Mouse (Mus musculus): Measurements from ENCODE around the gene Hist2h3c2. TPM values are rescaled to one million over a fixed set of nuclear protein-coding genes. Genes with fewer than 3 reads are reported as not detected.

Hist2h3c2 gene
- total and polyA plus RNA-seq, 2 experiments from 2014 or later = 1.6 to 441 TPM

DNA sequence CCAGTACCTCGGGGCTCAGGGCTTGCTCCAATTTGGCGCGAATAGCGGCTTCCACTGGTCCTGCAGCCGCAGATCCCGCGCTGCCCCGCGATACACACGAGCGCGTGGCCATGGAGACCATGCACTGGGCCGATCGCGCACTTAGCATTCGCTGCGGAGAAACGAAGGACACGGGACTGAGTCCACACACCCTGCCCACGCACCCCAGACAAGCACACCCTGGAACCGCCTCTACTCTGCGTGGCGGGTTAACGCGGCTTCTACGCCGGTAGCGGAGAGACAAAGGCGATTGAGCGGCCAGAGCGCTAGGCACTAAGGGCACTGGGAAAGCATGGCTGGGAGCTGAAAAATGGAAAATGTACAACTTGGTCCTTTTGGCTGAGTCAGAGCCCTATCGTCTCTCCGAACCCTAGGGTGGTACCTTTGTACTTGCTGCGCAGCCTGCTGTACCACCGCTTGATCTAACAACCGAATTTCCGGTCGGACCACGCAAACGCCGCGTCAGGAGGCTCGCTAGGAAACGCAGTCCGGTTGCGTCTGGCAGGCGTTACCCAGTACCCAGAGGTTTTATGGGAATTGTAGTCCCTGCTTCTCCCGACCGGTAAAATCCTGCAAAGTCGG, 41.7 kb downstream of the Hist2h3c2 start:
- Histone ChIP-seq H3K4me2 (ENCODE audit: low read depth, low read length) (peak overlapping the region; percentile 66), H3K9me3 (ENCODE audit: low read length) (no peaks in the 10 kb centered on the region), H3K9ac (replicated peaks; ENCODE audit: low read length) (peak overlapping the region; percentile 73), H3K27me3 (ENCODE audit: insufficient read depth, low read length) (no peaks in the 10 kb centered on the region), H3K27ac (peak overlapping the region; percentile 97), H3K4me3 (ENCODE audit: low read length) (peak overlapping the region; percentile 55), H3K36me3 (ENCODE audit: insufficient read depth, low read length) (peaks cover 14% of the 10 kb centered on the region; the same call in 1 of the 2 replicates), H3K4me1 (ENCODE audit: insufficient read depth, low read length) (0 out of 2 replicates have a peak, but pooled peaks cover 8% of the 10 kb centered on the region)
- WGBS = under 1% methylated on average over 50 of the region's 50 CpGs
- peak; percentile 55 for TF ChIP-seq CTCF (IDR thresholded peaks at IDR 0.05; ENCODE audit: low read depth)
- DNase-seq (ENCODE audit: low spot score) = peak; percentile 96
- ATAC-seq = peak; percentile 93

GRCm38 (mm10) chr3:96196437-96197128, 42.3 kb downstream of the Hist2h3c2 start:
- DNase-seq (ENCODE audit: low spot score) (no peak), ATAC-seq (peak; percentile 14; the same call in 1 of the 2 replicates)
- H3K9me3 ChIP-seq (ENCODE audit: low read length) = no peaks in the 10 kb centered on the region
- no peaks in the 10 kb centered on the region for H3K27me3 ChIP-seq (ENCODE audit: insufficient read depth, low read length)
- 0 out of 2 replicates have a peak, but pooled peaks cover 8% of the 10 kb centered on the region for H3K4me1 ChIP-seq (ENCODE audit: insufficient read depth, low read length)
- peak overlapping the region; percentile 97 for H3K27ac ChIP-seq
- H3K36me3 ChIP-seq (ENCODE audit: insufficient read depth, low read length) = peaks cover 14% of the 10 kb centered on the region; the same call in 1 of the 2 replicates
- TF ChIP-seq CTCF (IDR thresholded peaks at IDR 0.05; ENCODE audit: low read depth) = no peak
- peak overlapping the region; percentile 73 for H3K9ac ChIP-seq (replicated peaks; ENCODE audit: low read length)
- peak overlapping the region; percentile 66 for H3K4me2 ChIP-seq (ENCODE audit: low read depth, low read length)
- H3K4me3 ChIP-seq (ENCODE audit: low read length) = peak overlapping the region; percentile 55
- 20% methylated on average over 27 of the region's 27 CpGs for WGBS

DNA sequence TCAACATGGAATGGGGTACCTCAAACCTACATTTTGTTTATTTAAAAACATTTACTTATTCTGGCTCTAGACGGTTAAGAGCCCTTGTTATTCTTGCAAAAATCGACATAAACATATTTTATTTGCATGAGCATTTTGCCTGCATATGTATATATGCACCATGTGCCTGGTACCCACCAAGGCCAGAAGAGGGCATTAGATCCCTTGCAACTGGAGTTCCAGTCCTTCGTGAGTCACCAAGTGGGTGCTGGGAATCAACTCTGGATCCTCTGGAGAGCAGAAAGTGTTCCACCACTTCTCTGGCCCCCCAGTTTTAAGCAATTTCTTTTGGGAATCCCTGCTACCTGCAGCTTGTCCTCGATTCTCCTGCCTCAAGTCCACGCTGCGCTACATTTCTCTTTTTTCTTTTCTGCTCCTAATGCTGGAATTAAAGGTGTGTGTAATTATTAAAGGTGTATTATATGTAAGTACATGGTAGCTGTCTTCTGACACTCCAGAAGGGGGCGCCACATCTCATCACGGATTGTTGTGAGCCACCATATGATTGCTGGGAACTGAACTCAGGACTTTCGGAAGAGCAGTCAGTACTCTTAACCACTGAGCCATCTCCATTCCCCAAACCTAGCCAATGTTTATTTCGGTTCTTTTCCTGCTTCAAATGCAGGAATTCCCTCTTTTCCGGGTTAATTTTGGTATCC, 43.2 kb downstream of the Hist2h3c2 start:
- no peak for ATAC-seq
- no peak overlapping the region for H3K27ac ChIP-seq

DNA sequence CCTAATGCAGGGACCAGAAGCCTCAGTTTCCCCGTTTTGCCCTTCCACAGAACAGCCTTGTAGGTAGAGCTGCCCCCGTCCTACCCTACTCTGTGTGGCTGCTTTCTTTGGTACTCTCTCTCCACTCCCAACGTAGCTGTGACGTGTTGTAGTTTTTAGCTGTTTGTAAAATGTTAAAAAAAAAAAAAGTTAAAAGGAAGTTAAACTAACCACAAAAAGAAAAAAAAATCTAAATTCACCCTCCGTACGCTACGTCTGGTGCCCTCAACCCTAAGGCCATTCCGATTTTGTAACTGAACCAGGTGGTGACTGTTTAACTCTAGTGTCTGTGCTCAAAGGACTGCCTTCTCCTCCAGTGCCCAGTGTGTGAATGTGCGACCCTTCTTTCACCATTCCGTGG, 44.0 kb downstream of the Hist2h3c2 start:
- no peak for DNase-seq (ENCODE audit: low spot score)

More for the DNA sequence above, 43.2 kb downstream of the Hist2h3c2 start:
- no peaks in the 10 kb centered on the region for H3K27me3 ChIP-seq (ENCODE audit: insufficient read depth, low read length)
- H3K4me2 ChIP-seq (ENCODE audit: low read depth, low read length) = peak overlapping the region; percentile 66; the same call in 1 of the 2 replicates
- H3K4me1 ChIP-seq (ENCODE audit: insufficient read depth, low read length) = 0 out of 2 replicates have a peak, but pooled peaks cover 8% of the 10 kb centered on the region
- peak; percentile 34; the same call in 1 of the 2 replicates for TF ChIP-seq CTCF (IDR thresholded peaks at IDR 0.05; ENCODE audit: low read depth)
- no peak overlapping the region for H3K4me3 ChIP-seq (ENCODE audit: low read length)
- peaks cover 22% of the 10 kb centered on the region; the same call in 1 of the 2 replicates for H3K36me3 ChIP-seq (ENCODE audit: insufficient read depth, low read length)
- H3K9me3 ChIP-seq (ENCODE audit: low read length) = no peaks in the 10 kb centered on the region
- no peak for DNase-seq (ENCODE audit: low spot score)
- WGBS = 93% methylated on average over 11 of the region's 11 CpGs
- H3K9ac ChIP-seq (replicated peaks; ENCODE audit: low read length) = no peak overlapping the region

GRCm38 (mm10) chr3:96192977-96193376, 46.0 kb downstream of the Hist2h3c2 start:
- WGBS = 67% methylated on average over 12 of the region's 12 CpGs
- Histone ChIP-seq H3K9me3 (ENCODE audit: low read length) (no peaks in the 10 kb centered on the region), H3K4me2 (ENCODE audit: low read depth, low read length) (no peak overlapping the region), H3K4me1 (ENCODE audit: insufficient read depth, low read length) (0 out of 2 replicates have a peak, but pooled peaks cover 8% of the 10 kb centered on the region), H3K27me3 (ENCODE audit: insufficient read depth, low read length) (no peaks in the 10 kb centered on the region), H3K36me3 (ENCODE audit: insufficient read depth, low read length) (peaks cover 38% of the 10 kb centered on the region; the same call in 1 of the 2 replicates), H3K27ac (no peak overlapping the region), H3K4me3 (ENCODE audit: low read length) (no peak overlapping the region), H3K9ac (replicated peaks; ENCODE audit: low read length) (no peak overlapping the region)
- ATAC-seq (no peak), DNase-seq (ENCODE audit: low spot score) (no peak)
- no peak for TF ChIP-seq CTCF (IDR thresholded peaks at IDR 0.05; ENCODE audit: low read depth)

More for the DNA sequence above, 44.0 kb downstream of the Hist2h3c2 start:
- no peak for ATAC-seq
- no peak overlapping the region for H3K4me3 ChIP-seq (ENCODE audit: low read length)
- peaks cover 29% of the 10 kb centered on the region; the same call in 1 of the 2 replicates for H3K36me3 ChIP-seq (ENCODE audit: insufficient read depth, low read length)
- H3K27ac ChIP-seq = no peak overlapping the region
- H3K27me3 ChIP-seq (ENCODE audit: insufficient read depth, low read length) = no peaks in the 10 kb centered on the region
- 0 out of 2 replicates have a peak, but pooled peaks cover 8% of the 10 kb centered on the region for H3K4me1 ChIP-seq (ENCODE audit: insufficient read depth, low read length)
- H3K9ac ChIP-seq (replicated peaks; ENCODE audit: low read length) = no peak overlapping the region
- H3K9me3 ChIP-seq (ENCODE audit: low read length) = no peaks in the 10 kb centered on the region
- 89% methylated on average over 10 of the region's 10 CpGs for whole genome bisulfite sequencing
- H3K4me2 ChIP-seq (ENCODE audit: low read depth, low read length) = no peak overlapping the region
- no peak for TF ChIP-seq CTCF (IDR thresholded peaks at IDR 0.05; ENCODE audit: low read depth)

Small RNA genes within 50 kb of the gene (microRNA-seq; reads per million reads assigned to microRNA genes)
- gene Gm44492 (0 reads per million in 2 experiments), gene Gm47311 (0 reads per million in 2 experiments), gene Gm47313 (0 reads per million in 2 experiments)

Other genes starting within 250 kb of the Hist2h3c2 start
- 45.5 and 57.8 TPM in 2 replicates for gene Plekho1, start 243.1 kb downstream of the Hist2h3c2 start, total RNA-seq (2014; rRNA removed)
- 37.9 and 39.0 TPM in 2 replicates for gene Plekho1, start 243.1 kb downstream of the Hist2h3c2 start, polyA plus RNA-seq (2015; fragmentation: Nextera tagmentation; extraction: Ambion mirVana)
- 22.1 and 24.9 TPM in 2 replicates for gene Vps45, start 180.7 kb downstream of the Hist2h3c2 start, total RNA-seq (2014; rRNA removed)
- 59.3 and 61.8 TPM in 2 replicates for gene Vps45, start 180.7 kb downstream of the Hist2h3c2 start, polyA plus RNA-seq (2015; fragmentation: Nextera tagmentation; extraction: Ambion mirVana)
- gene Otud7b, start 134.6 kb downstream of the Hist2h3c2 start, total RNA-seq (2014; rRNA removed) = 10.1 and 23.6 TPM in 2 replicates
- gene Otud7b, start 134.6 kb downstream of the Hist2h3c2 start, polyA plus RNA-seq (2015; fragmentation: Nextera tagmentation; extraction: Ambion mirVana) = 9.0 and 11.7 TPM in 2 replicates
- gene Mtmr11, start 77.1 kb downstream of the Hist2h3c2 start, total RNA-seq (2014; rRNA removed) = 11.0 and 11.7 TPM in 2 replicates
- 11.4 and 14.0 TPM in 2 replicates for gene Mtmr11, start 77.1 kb downstream of the Hist2h3c2 start, polyA plus RNA-seq (2015; fragmentation: Nextera tagmentation; extraction: Ambion mirVana)
- gene Sf3b4, start 66.8 kb downstream of the Hist2h3c2 start, total RNA-seq (2014; rRNA removed) = 67.7 and 94.8 TPM in 2 replicates
- gene Sf3b4, start 66.8 kb downstream of the Hist2h3c2 start, polyA plus RNA-seq (2015; fragmentation: Nextera tagmentation; extraction: Ambion mirVana) = 134 and 144 TPM in 2 replicates
- gene Sv2a, start 58.0 kb downstream of the Hist2h3c2 start, total RNA-seq (2014; rRNA removed) = 133 and 136 TPM in 2 replicates
- 138 and 151 TPM in 2 replicates for gene Sv2a, start 58.0 kb downstream of the Hist2h3c2 start, polyA plus RNA-seq (2015; fragmentation: Nextera tagmentation; extraction: Ambion mirVana)
- gene Bola1, start 19.4 kb downstream of the Hist2h3c2 start, total RNA-seq (2014; rRNA removed) = 40.4 and 42.9 TPM in 2 replicates
- 62.1 and 63.0 TPM in 2 replicates for gene Bola1, start 19.4 kb downstream of the Hist2h3c2 start, polyA plus RNA-seq (2015; fragmentation: Nextera tagmentation; extraction: Ambion mirVana)
- 74.8 and 161 TPM in 2 replicates for gene Hist2h2ab, start 19.3 kb downstream of the Hist2h3c2 start, total RNA-seq (2014; rRNA removed)
- not detected in 2 replicates for gene Hist2h2ab, start 19.3 kb downstream of the Hist2h3c2 start, polyA plus RNA-seq (2015; fragmentation: Nextera tagmentation; extraction: Ambion mirVana)
- 718 and 726 TPM in 2 replicates for gene Hist2h2ac, start 18.2 kb downstream of the Hist2h3c2 start, total RNA-seq (2014; rRNA removed)
- gene Hist2h2ac, start 18.2 kb downstream of the Hist2h3c2 start, polyA plus RNA-seq (2015; fragmentation: Nextera tagmentation; extraction: Ambion mirVana) = 3.6 and 3.9 TPM in 2 replicates
- 10.1 and 15.4 TPM in 2 replicates for gene Hist2h2be, start 18.0 kb downstream of the Hist2h3c2 start, total RNA-seq (2014; rRNA removed)
- 4.0 and 4.1 TPM in 2 replicates for gene Hist2h2be, start 18.0 kb downstream of the Hist2h3c2 start, polyA plus RNA-seq (2015; fragmentation: Nextera tagmentation; extraction: Ambion mirVana)
- gene Hist2h2aa2, start 1.1 kb upstream of the Hist2h3c2 start, total RNA-seq (2014; rRNA removed) = 1,755 and 2,054 TPM in 2 replicates
- 52.1 and 62.1 TPM in 2 replicates for gene Hist2h2aa2, start 1.1 kb upstream of the Hist2h3c2 start, polyA plus RNA-seq (2015; fragmentation: Nextera tagmentation; extraction: Ambion mirVana)
- gene Hist2h2aa1, start 6.4 kb upstream of the Hist2h3c2 start, total RNA-seq (2014; rRNA removed) = 1,894 and 2,680 TPM in 2 replicates
- 24.4 and 25.0 TPM in 2 replicates for gene Hist2h2aa1, start 6.4 kb upstream of the Hist2h3c2 start, polyA plus RNA-seq (2015; fragmentation: Nextera tagmentation; extraction: Ambion mirVana)
- gene Hist2h3c1, start 7.6 kb upstream of the Hist2h3c2 start, total RNA-seq (2014; rRNA removed) = not detected in 2 replicates
- 0.16 TPM in 1 of 2 replicates, not detected in the other for gene Hist2h3c1, start 7.6 kb upstream of the Hist2h3c2 start, polyA plus RNA-seq (2015; fragmentation: Nextera tagmentation; extraction: Ambion mirVana)
- 127 and 159 TPM in 2 replicates for gene Hist2h4, start 24.2 kb upstream of the Hist2h3c2 start, total RNA-seq (2014; rRNA removed)
- 10.2 and 10.6 TPM in 2 replicates for gene Hist2h4, start 24.2 kb upstream of the Hist2h3c2 start, polyA plus RNA-seq (2015; fragmentation: Nextera tagmentation; extraction: Ambion mirVana)
- 1,585 and 2,263 TPM in 2 replicates for gene Hist2h3b, start 29.5 kb upstream of the Hist2h3c2 start, total RNA-seq (2014; rRNA removed)
- 15.7 and 22.9 TPM in 2 replicates for gene Hist2h3b, start 29.5 kb upstream of the Hist2h3c2 start, polyA plus RNA-seq (2015; fragmentation: Nextera tagmentation; extraction: Ambion mirVana)
- gene Hist2h2bb, start 30.6 kb upstream of the Hist2h3c2 start, total RNA-seq (2014; rRNA removed) = 234 and 397 TPM in 2 replicates
- gene Hist2h2bb, start 30.6 kb upstream of the Hist2h3c2 start, polyA plus RNA-seq (2015; fragmentation: Nextera tagmentation; extraction: Ambion mirVana) = 1.4 and 2.4 TPM in 2 replicates
- gene Fcgr1, start 54.8 kb upstream of the Hist2h3c2 start, total RNA-seq (2014; rRNA removed) = 2.6 and 8.4 TPM in 2 replicates
- 2.1 and 2.4 TPM in 2 replicates for gene Fcgr1, start 54.8 kb upstream of the Hist2h3c2 start, polyA plus RNA-seq (2015; fragmentation: Nextera tagmentation; extraction: Ambion mirVana)
- not detected in 2 replicates for gene BC107364, start 213.2 kb upstream of the Hist2h3c2 start, total RNA-seq (2014; rRNA removed)
- not detected in 2 replicates for gene BC107364, start 213.2 kb upstream of the Hist2h3c2 start, polyA plus RNA-seq (2015; fragmentation: Nextera tagmentation; extraction: Ambion mirVana)